Mouse (Mus musculus) hindbrain, embryonic 10.5 days (tissue): ENCODE measurements around the gene Olfr237-ps1. TPM values are rescaled to one million over a fixed set of nuclear protein-coding genes. Genes with fewer than 3 reads are reported as not detected.

Experiments
- polyA plus RNA-seq: library from polyadenylated mRNA; unstranded; fragments of >200 nt; fragmentation: Nextera tagmentation; extraction: Ambion mirVana; gene quantifications from 2 replicates; pipeline ENCODE4 v1.2.1, GENCODE M21; 2016

Gene Olfr237-ps1
- polyA plus RNA-seq, 1 experiment from 2014 or later, result not detected

Other genes starting within 250 kb of the Olfr237-ps1 start
- gene Olfr447, start 237.7 kb upstream of the Olfr237-ps1 start, polyA plus RNA-seq, result not detected in 2 replicates
- not detected in 2 replicates for gene Olfr446, start 225.2 kb upstream of the Olfr237-ps1 start, polyA plus RNA-seq
- not detected in 2 replicates for gene Olfr444, start 197.5 kb upstream of the Olfr237-ps1 start, polyA plus RNA-seq
- not detected in 2 replicates for gene Olfr441, start 40.2 kb upstream of the Olfr237-ps1 start, polyA plus RNA-seq
- not detected in 2 replicates for gene Olfr437, start 16.7 kb downstream of the Olfr237-ps1 start, polyA plus RNA-seq
- gene Olfr13, start 25.6 kb downstream of the Olfr237-ps1 start, polyA plus RNA-seq, result not detected in 2 replicates
- gene Olfr435, start 50.6 kb downstream of the Olfr237-ps1 start, polyA plus RNA-seq, result not detected in 2 replicates
- gene Olfr434, start 66.5 kb downstream of the Olfr237-ps1 start, polyA plus RNA-seq, result not detected in 2 replicates
- gene Olfr47, start 85.0 kb downstream of the Olfr237-ps1 start, polyA plus RNA-seq, result not detected in 2 replicates
- 3.1 and 4.8 TPM in 2 replicates for gene Arhgef5, start 119.0 kb downstream of the Olfr237-ps1 start, polyA plus RNA-seq
- 0.10 TPM in 1 of 2 replicates, not detected in the other for gene Nobox, start 163.0 kb downstream of the Olfr237-ps1 start, polyA plus RNA-seq